Mouse (Mus musculus): ENCODE results near the gene Sspn. TPM values are rescaled to one million over a fixed set of nuclear protein-coding genes. Genes with fewer than 3 reads are reported as not detected.

Sspn gene
- polyA plus RNA-seq, 1 experiment from 2014 or later: 1.8 TPM

- Histone ChIP-seq H3K27ac (no peak overlapping the region), H3K27me3 (ENCODE audit: insufficient read depth, poor library complexity, severe bottlenecking) (no peaks in the 10 kb centered on the region), H3K4me3 (no peak overlapping the region), H3K4me1 (replicated peaks) (peaks cover 13% of the 10 kb centered on the region), H3K36me3 (no peaks in the 10 kb centered on the region), H3K9me3 (no peaks in the 10 kb centered on the region)
- WGBS: 69% methylated on average over 7 of the region's 7 CpGs
- no peak for DNase-seq (ENCODE audit: low spot score)
Measured at GRCm38 (mm10) chr6:145906096-145906890, 25.1 kb upstream of the Sspn start.

GRCm38 (mm10) chr6:145909943-145910342 is 21.5 kb upstream of the Sspn start:
- no peak overlapping the region for H3K27ac ChIP-seq
- H3K9me3 ChIP-seq: no peaks in the 10 kb centered on the region
- H3K27me3 ChIP-seq (ENCODE audit: insufficient read depth, poor library complexity, severe bottlenecking): no peaks in the 10 kb centered on the region
- H3K36me3 ChIP-seq: no peaks in the 10 kb centered on the region
- H3K4me1 ChIP-seq (replicated peaks): peaks cover 20% of the 10 kb centered on the region
- WGBS: 82% methylated on average over 4 of the region's 4 CpGs
- DNase-seq (ENCODE audit: low spot score): no peak
- H3K4me3 ChIP-seq: no peak overlapping the region

- no peaks in the 10 kb centered on the region for H3K9me3 ChIP-seq
- no peak overlapping the region for H3K4me3 ChIP-seq
- no peak for DNase-seq (ENCODE audit: low spot score)
- H3K27me3 ChIP-seq (ENCODE audit: insufficient read depth, poor library complexity, severe bottlenecking): no peaks in the 10 kb centered on the region
- no peaks in the 10 kb centered on the region for H3K36me3 ChIP-seq
- peaks cover 20% of the 10 kb centered on the region for H3K4me1 ChIP-seq (replicated peaks)
- H3K27ac ChIP-seq: peak overlapping the region; percentile 50
- WGBS: 65% methylated on average over 3 of the region's 3 CpGs
Measured at GRCm38 (mm10) chr6:145910469-145911426, 20.7 kb upstream of the Sspn start.

- Histone ChIP-seq H3K9me3 (no peaks in the 10 kb centered on the region), H3K27me3 (ENCODE audit: insufficient read depth, poor library complexity, severe bottlenecking) (no peaks in the 10 kb centered on the region), H3K27ac (no peak overlapping the region), H3K4me1 (replicated peaks) (peaks cover 15% of the 10 kb centered on the region), H3K36me3 (no peaks in the 10 kb centered on the region), H3K4me3 (no peak overlapping the region)
- no peak for DNase-seq (ENCODE audit: low spot score)
Measured at GRCm38 (mm10) chr6:145912232-145912631, 19.2 kb upstream of the Sspn start.

GRCm38 (mm10) chr6:145915435-145915834 is 16.0 kb upstream of the Sspn start:
- no peaks in the 10 kb centered on the region for H3K36me3 ChIP-seq
- DNase-seq (ENCODE audit: low spot score): no peak
- H3K4me3 ChIP-seq: no peak overlapping the region

GRCm38 (mm10) chr6:145916401-145916800 is 15.0 kb upstream of the Sspn start:
- no peaks in the 10 kb centered on the region for H3K36me3 ChIP-seq
- H3K9me3 ChIP-seq: no peaks in the 10 kb centered on the region
- H3K27me3 ChIP-seq (ENCODE audit: insufficient read depth, poor library complexity, severe bottlenecking): no peaks in the 10 kb centered on the region
- H3K27ac ChIP-seq: no peak overlapping the region
- DNase-seq (ENCODE audit: low spot score): no peak
- WGBS: 78% methylated on average over 6 of the region's 6 CpGs
- no peak overlapping the region for H3K4me3 ChIP-seq
- H3K4me1 ChIP-seq (replicated peaks): peaks cover 6% of the 10 kb centered on the region; the same call in 1 of the 2 replicates

More at GRCm38 (mm10) chr6:145915435-145915834, 16.0 kb upstream of the Sspn start:
- Histone ChIP-seq H3K27ac (no peak overlapping the region), H3K27me3 (ENCODE audit: insufficient read depth, poor library complexity, severe bottlenecking) (no peaks in the 10 kb centered on the region), H3K4me1 (replicated peaks) (peaks cover 14% of the 10 kb centered on the region), H3K9me3 (no peaks in the 10 kb centered on the region)
- 89% methylated on average over 2 of the region's 2 CpGs for WGBS

GRCm38 (mm10) chr6:145918236-145918635 is 13.2 kb upstream of the Sspn start:
- no peaks in the 10 kb centered on the region for H3K36me3 ChIP-seq
- H3K4me3 ChIP-seq: no peak overlapping the region
- 89% methylated on average over 5 of the region's 5 CpGs for WGBS
- no peak for DNase-seq (ENCODE audit: low spot score)
- no peaks in the 10 kb centered on the region for H3K4me1 ChIP-seq (replicated peaks)
- H3K27ac ChIP-seq: no peak overlapping the region
- H3K27me3 ChIP-seq (ENCODE audit: insufficient read depth, poor library complexity, severe bottlenecking): no peaks in the 10 kb centered on the region
- H3K9me3 ChIP-seq: no peaks in the 10 kb centered on the region

GRCm38 (mm10) chr6:145923594-145923993 is 7.8 kb upstream of the Sspn start:
- DNase-seq (ENCODE audit: low spot score): no peak
- no peaks in the 10 kb centered on the region for H3K27me3 ChIP-seq (ENCODE audit: insufficient read depth, poor library complexity, severe bottlenecking)
- H3K4me3 ChIP-seq: no peak overlapping the region
- no peaks in the 10 kb centered on the region for H3K4me1 ChIP-seq (replicated peaks)
- no peaks in the 10 kb centered on the region for H3K36me3 ChIP-seq
- H3K27ac ChIP-seq: no peak overlapping the region
- 88% methylated on average over 6 of the region's 6 CpGs for WGBS
- no peaks in the 10 kb centered on the region for H3K9me3 ChIP-seq

GRCm38 (mm10) chr6:145934001-145934696 is 2.7 kb downstream of the Sspn start:
- WGBS: 8% methylated on average over 28 of the region's 28 CpGs
- no peaks in the 10 kb centered on the region for H3K36me3 ChIP-seq
- H3K4me3 ChIP-seq: peak overlapping the region; percentile 56
- no peaks in the 10 kb centered on the region for H3K9me3 ChIP-seq
- DNase-seq (ENCODE audit: low spot score): peak; percentile 80
- no peaks in the 10 kb centered on the region for H3K27me3 ChIP-seq (ENCODE audit: insufficient read depth, poor library complexity, severe bottlenecking)
- H3K4me1 ChIP-seq (replicated peaks): peaks cover 17% of the 10 kb centered on the region
- peak overlapping the region; percentile 92 for H3K27ac ChIP-seq

GRCm38 (mm10) chr6:145934697-145935240 is 3.3 kb downstream of the Sspn start:
- Histone ChIP-seq H3K4me1 (replicated peaks) (peaks cover 17% of the 10 kb centered on the region), H3K27ac (peak overlapping the region; percentile 92), H3K36me3 (no peaks in the 10 kb centered on the region), H3K4me3 (peak overlapping the region; percentile 56), H3K9me3 (no peaks in the 10 kb centered on the region), H3K27me3 (ENCODE audit: insufficient read depth, poor library complexity, severe bottlenecking) (no peaks in the 10 kb centered on the region)
- DNase-seq (ENCODE audit: low spot score): no peak
- WGBS: 78% methylated on average over 9 of the region's 9 CpGs

GRCm38 (mm10) chr6:145935912-145936311 is 4.5 kb downstream of the Sspn start:
- WGBS: 72% methylated on average over 2 of the region's 2 CpGs
- peaks cover 17% of the 10 kb centered on the region for H3K4me1 ChIP-seq (replicated peaks)
- no peaks in the 10 kb centered on the region for H3K27me3 ChIP-seq (ENCODE audit: insufficient read depth, poor library complexity, severe bottlenecking)
- H3K4me3 ChIP-seq: no peak overlapping the region
- no peaks in the 10 kb centered on the region for H3K9me3 ChIP-seq
- H3K36me3 ChIP-seq: no peaks in the 10 kb centered on the region
- no peak for DNase-seq (ENCODE audit: low spot score)
- H3K27ac ChIP-seq: no peak overlapping the region

- H3K36me3 ChIP-seq: no peaks in the 10 kb centered on the region
- DNase-seq (ENCODE audit: low spot score): no peak
- WGBS: 94% methylated on average over 4 of the region's 4 CpGs
- H3K4me1 ChIP-seq (replicated peaks): peaks cover 17% of the 10 kb centered on the region
- H3K4me3 ChIP-seq: no peak overlapping the region
- H3K9me3 ChIP-seq: no peaks in the 10 kb centered on the region
- H3K27ac ChIP-seq: no peak overlapping the region
- no peaks in the 10 kb centered on the region for H3K27me3 ChIP-seq (ENCODE audit: insufficient read depth, poor library complexity, severe bottlenecking)
Measured at GRCm38 (mm10) chr6:145936511-145936910, 5.1 kb downstream of the Sspn start.

All from hindbrain, embryonic 10.5 days (tissue).